Mouse (Mus musculus) lung, embryonic 16.5 days (tissue): ENCODE results near the gene Bcas1. TPM values are rescaled to one million over a fixed set of nuclear protein-coding genes. Genes with fewer than 3 reads are reported as not detected.

Experiments used
- ATAC-seq: fragments of 200-750 bp; cut with Nextera tagmentation; 2 replicates; pipeline ENCODE4 v1.8.0; 2017; ENCODE audit warnings: low read depth, mild to moderate bottlenecking, moderate library complexity
- H3K27ac ChIP-seq: fragments of 300-500 bp; sonication (generic); 2 replicates; pipeline ENCODE4 v1.5.1; 2014; ENCODE audit warnings: mild to moderate bottlenecking, control low read depth, low read length
- H3K27me3 ChIP-seq: fragments of 300-500 bp; sonication (generic); 2 replicates; pipeline ENCODE4 v1.6.1; 2014; ENCODE audit warnings: low read depth, low read length, mixed read lengths; ENCODE audit not compliant: control insufficient read depth, insufficient read depth
- H3K36me3 ChIP-seq: fragments of 300-500 bp; sonication (generic); 2 replicates; pipeline ENCODE4 v1.6.1; 2014; ENCODE audit warnings: low read length; ENCODE audit not compliant: control insufficient read depth, insufficient read depth
- H3K4me1 ChIP-seq: fragments of 300-500 bp; sonication (generic); replicated peaks from 2 replicates; pipeline ENCODE4 v1.6.1; 2014; ENCODE audit warnings: low read length, mixed read lengths; ENCODE audit not compliant: control insufficient read depth, insufficient read depth
- H3K4me2 ChIP-seq: fragments of 300-500 bp; sonication (generic); 2 replicates; pipeline ENCODE4 v1.6.1; 2014; ENCODE audit warnings: low read depth, low read length, control low read depth
- H3K4me3 ChIP-seq: fragments of 300-500 bp; sonication (generic); 2 replicates; pipeline ENCODE4 v1.5.1; 2014; ENCODE audit warnings: mild to moderate bottlenecking, low read length, control low read depth
- H3K9ac ChIP-seq: fragments of 300-500 bp; sonication (generic); 2 replicates; pipeline ENCODE4 v1.6.1; 2014; ENCODE audit warnings: low read length, control low read depth
- H3K9me3 ChIP-seq: fragments of 300-500 bp; sonication (generic); 2 replicates; pipeline ENCODE4 v1.6.1; 2016; ENCODE audit warnings: low read length; ENCODE audit not compliant: control insufficient read depth
- WGBS: fragments of 180-500 bp; shearing (Covaris S2); extraction: QIAGEN DNeasy Blood & Tissue Kit; methylation state at CpG from one replicate; pipeline ENCODE4 v1.1.7; 2014; 5-methylcytosine and 5-hydroxymethylcytosine counted together
- polyA plus RNA-seq: library from polyadenylated mRNA; unstranded; fragments of >200 nt; fragmentation: Nextera tagmentation; extraction: Ambion mirVana; gene quantifications from 2 replicates; pipeline ENCODE4 v1.2.1, GENCODE M21; 2015

Gene Bcas1
- polyA plus RNA-seq, 1 experiment from 2014 or later: 3.7 TPM

DNA sequence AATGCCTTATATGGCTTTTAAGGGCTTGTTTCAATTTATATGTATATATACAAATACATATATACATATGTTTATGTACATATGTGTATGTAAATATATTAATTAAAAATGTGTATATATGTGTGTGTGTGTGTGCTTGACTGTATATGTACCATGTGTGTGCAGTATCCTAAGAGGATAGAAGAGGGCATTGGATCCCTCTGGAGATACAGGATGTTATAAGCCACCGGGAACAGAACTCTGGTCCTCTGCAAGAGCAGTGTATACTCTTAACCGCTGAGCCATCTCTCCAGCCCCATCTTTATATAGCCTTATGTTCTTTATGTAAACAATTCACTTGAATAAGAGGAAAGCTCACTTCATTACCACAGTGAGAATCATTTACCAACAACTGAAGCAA is 62.0 kb downstream of the Bcas1 start:
- H3K9me3 ChIP-seq: no peaks in the 10 kb centered on the region
- no peaks in the 10 kb centered on the region for H3K27me3 ChIP-seq
- peak; percentile 32; the same call in 1 of the 2 replicates for ATAC-seq
- no peak overlapping the region for H3K9ac ChIP-seq
- no peak overlapping the region for H3K4me3 ChIP-seq
- peak overlapping the region; percentile 70 for H3K27ac ChIP-seq
- WGBS: 27% methylated on average over 2 of the region's 2 CpGs
- peaks cover 21% of the 10 kb centered on the region for H3K4me1 ChIP-seq
- no peaks in the 10 kb centered on the region for H3K36me3 ChIP-seq
- H3K4me2 ChIP-seq: no peak overlapping the region

- peak; percentile 89 for ATAC-seq
- WGBS: 22% methylated on average over 3 of the region's 3 CpGs
- H3K4me1 ChIP-seq: peaks cover 21% of the 10 kb centered on the region
Measured at GRCm38 (mm10) chr2:170365271-170365670, 62.4 kb downstream of the Bcas1 start.

GRCm38 (mm10) chr2:170356667-170357374 is 70.8 kb downstream of the Bcas1 start:
- Histone ChIP-seq H3K27me3 (peaks cover 4% of the 10 kb centered on the region; the same call in 1 of the 2 replicates), H3K9ac (no peak overlapping the region), H3K4me3 (no peak overlapping the region), H3K9me3 (peaks cover 5% of the 10 kb centered on the region; the same call in 1 of the 2 replicates), H3K4me1 (0 out of 2 replicates have a peak, but pooled peaks cover 3% of the 10 kb centered on the region), H3K4me2 (no peak overlapping the region), H3K27ac (no peak overlapping the region), H3K36me3 (no peaks in the 10 kb centered on the region)
- peak; percentile 37; the same call in 1 of the 2 replicates for ATAC-seq
- WGBS: 51% methylated on average over 16 of the region's 16 CpGs

More at GRCm38 (mm10) chr2:170365271-170365670, 62.4 kb downstream of the Bcas1 start:
- H3K36me3 ChIP-seq: no peaks in the 10 kb centered on the region
- no peak overlapping the region for H3K9ac ChIP-seq
- H3K27ac ChIP-seq: peak overlapping the region; percentile 91
- H3K9me3 ChIP-seq: no peaks in the 10 kb centered on the region
- no peak overlapping the region for H3K4me2 ChIP-seq
- H3K27me3 ChIP-seq: no peaks in the 10 kb centered on the region
- no peak overlapping the region for H3K4me3 ChIP-seq

DNA sequence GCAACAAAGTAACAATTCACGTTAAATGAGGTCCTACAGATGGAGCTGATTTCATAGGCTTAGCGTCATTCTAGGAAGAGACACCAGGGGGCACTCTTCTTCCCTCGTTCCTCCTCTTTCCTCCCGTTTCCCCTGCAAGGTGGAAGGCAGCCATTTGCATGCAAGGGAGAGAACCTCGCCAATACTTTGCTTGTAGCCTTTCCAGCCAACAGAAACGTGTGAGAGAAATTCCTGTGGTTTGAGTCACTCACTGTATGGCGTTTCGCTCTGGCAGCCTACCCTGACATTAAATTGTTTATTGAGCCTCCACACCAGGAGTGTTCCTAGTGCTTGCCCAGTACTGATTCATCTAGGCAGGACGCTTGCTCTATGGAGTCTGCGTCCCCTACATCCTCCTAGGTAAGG is 72.7 kb downstream of the Bcas1 start:
- no peaks in the 10 kb centered on the region for H3K36me3 ChIP-seq
- no peak overlapping the region for H3K9ac ChIP-seq
- H3K9me3 ChIP-seq: peaks cover 5% of the 10 kb centered on the region; the same call in 1 of the 2 replicates
- peaks cover 4% of the 10 kb centered on the region; the same call in 1 of the 2 replicates for H3K4me1 ChIP-seq
- peaks cover 4% of the 10 kb centered on the region; the same call in 1 of the 2 replicates for H3K27me3 ChIP-seq
- WGBS: 10% methylated on average over 10 of the region's 10 CpGs
- no peak overlapping the region for H3K4me3 ChIP-seq
- no peak overlapping the region for H3K27ac ChIP-seq
- peak overlapping the region; percentile 46 for H3K4me2 ChIP-seq
- ATAC-seq: peak; percentile 57; the same call in 1 of the 2 replicates

DNA sequence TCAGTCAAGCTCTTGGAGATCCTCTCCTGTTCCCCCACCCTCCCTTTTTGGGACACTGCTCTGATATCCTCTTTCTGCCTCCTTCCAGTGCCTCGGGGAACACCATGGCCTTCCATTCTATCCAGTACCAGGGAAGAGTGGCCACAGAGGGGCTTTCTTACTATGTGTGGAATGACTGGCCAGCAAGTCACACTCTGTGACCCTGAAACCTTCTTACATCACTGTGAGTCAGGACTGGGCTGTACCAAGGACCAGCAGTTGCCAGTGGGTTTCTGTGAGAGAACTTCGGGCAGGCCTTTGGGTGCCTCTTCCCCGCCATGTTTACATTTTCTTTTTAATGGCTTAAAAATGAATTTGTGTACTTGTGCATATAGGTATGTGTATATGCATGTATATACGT is 75.4 kb downstream of the Bcas1 start:
- H3K4me1 ChIP-seq: peaks cover 18% of the 10 kb centered on the region; the same call in 1 of the 2 replicates
- 83% methylated on average over 4 of the region's 4 CpGs for WGBS
- H3K27me3 ChIP-seq: peaks cover 4% of the 10 kb centered on the region; the same call in 1 of the 2 replicates
- H3K27ac ChIP-seq: no peak overlapping the region
- H3K4me3 ChIP-seq: no peak overlapping the region
- H3K4me2 ChIP-seq: no peak overlapping the region
- no peak for ATAC-seq
- no peaks in the 10 kb centered on the region for H3K36me3 ChIP-seq
- H3K9me3 ChIP-seq: no peaks in the 10 kb centered on the region
- no peak overlapping the region for H3K9ac ChIP-seq

GRCm38 (mm10) chr2:170351847-170352246 is 75.8 kb downstream of the Bcas1 start:
- 85% methylated on average over 6 of the region's 6 CpGs for WGBS
- Histone ChIP-seq H3K9ac (no peak overlapping the region), H3K27ac (no peak overlapping the region), H3K4me3 (no peak overlapping the region), H3K4me1 (peaks cover 18% of the 10 kb centered on the region; the same call in 1 of the 2 replicates), H3K4me2 (no peak overlapping the region), H3K36me3 (no peaks in the 10 kb centered on the region), H3K27me3 (peaks cover 4% of the 10 kb centered on the region; the same call in 1 of the 2 replicates), H3K9me3 (no peaks in the 10 kb centered on the region)
- no peak for ATAC-seq

DNA sequence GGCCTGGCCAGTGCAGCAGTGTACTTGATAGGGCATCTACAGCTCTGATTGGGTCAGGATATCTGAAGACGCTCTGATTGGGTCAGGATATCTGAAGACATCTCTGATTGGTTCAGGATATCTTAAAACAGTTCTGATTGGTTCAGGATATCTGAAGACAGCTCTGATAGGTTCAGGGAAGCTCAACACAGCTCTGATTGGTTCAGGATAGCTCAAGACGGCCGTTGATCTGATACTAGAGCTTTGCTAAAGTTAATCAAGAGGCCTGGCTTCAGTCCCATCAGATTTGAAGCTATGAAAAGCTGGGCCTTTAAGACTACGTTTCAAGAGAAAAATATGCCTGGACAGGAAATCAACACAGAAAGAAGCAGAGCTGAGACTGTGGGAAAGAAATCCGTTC is 77.9 kb downstream of the Bcas1 start:
- H3K4me2 ChIP-seq: no peak overlapping the region
- H3K4me3 ChIP-seq: no peak overlapping the region
- no peaks in the 10 kb centered on the region for H3K9me3 ChIP-seq
- H3K27me3 ChIP-seq: no peaks in the 10 kb centered on the region
- 39% methylated on average over 5 of the region's 5 CpGs for WGBS
- H3K27ac ChIP-seq: peak overlapping the region; percentile 41
- H3K4me1 ChIP-seq: peaks cover 34% of the 10 kb centered on the region
- ATAC-seq: peak; percentile 39
- no peaks in the 10 kb centered on the region for H3K36me3 ChIP-seq
- no peak overlapping the region for H3K9ac ChIP-seq

DNA sequence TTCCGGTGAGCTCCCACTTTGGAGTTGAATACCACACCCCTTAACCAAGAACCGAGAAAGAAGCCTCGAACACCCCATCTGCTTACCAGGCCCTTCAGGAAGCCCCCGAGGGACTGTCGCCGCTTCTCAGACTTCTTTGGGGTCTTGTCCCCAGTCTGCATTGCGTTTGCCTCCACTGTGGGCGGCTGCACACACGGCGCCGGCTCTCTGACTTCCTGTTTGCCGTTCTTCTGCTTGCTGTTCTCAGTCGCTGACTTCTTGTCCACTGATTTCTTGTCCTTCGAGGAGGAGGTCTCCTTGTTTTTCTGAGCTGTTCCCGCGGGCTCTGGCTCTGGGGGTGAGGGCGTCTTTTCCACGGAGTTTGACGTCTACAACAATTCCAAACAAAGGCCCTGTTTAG is 78.5 kb downstream of the Bcas1 start:
- no peaks in the 10 kb centered on the region for H3K9me3 ChIP-seq
- H3K27me3 ChIP-seq: no peaks in the 10 kb centered on the region
- no peak overlapping the region for H3K4me2 ChIP-seq
- WGBS: 63% methylated on average over 19 of the region's 19 CpGs
- H3K27ac ChIP-seq: no peak overlapping the region; the same call in 1 of the 2 replicates
- H3K9ac ChIP-seq: no peak overlapping the region
- no peak overlapping the region for H3K4me3 ChIP-seq
- no peaks in the 10 kb centered on the region for H3K36me3 ChIP-seq
- no peak for ATAC-seq
- peaks cover 40% of the 10 kb centered on the region for H3K4me1 ChIP-seq

- H3K4me3 ChIP-seq: no peak overlapping the region
- no peaks in the 10 kb centered on the region for H3K36me3 ChIP-seq
- no peaks in the 10 kb centered on the region for H3K27me3 ChIP-seq
- 15% methylated on average over 8 of the region's 8 CpGs for WGBS
- peak; percentile 66; the same call in 1 of the 2 replicates for ATAC-seq
- no peak overlapping the region for H3K9ac ChIP-seq
- H3K9me3 ChIP-seq: no peaks in the 10 kb centered on the region
- H3K4me2 ChIP-seq: peak overlapping the region; percentile 19; the same call in 1 of the 2 replicates
- peak overlapping the region; percentile 63 for H3K27ac ChIP-seq
- H3K4me1 ChIP-seq: peaks cover 49% of the 10 kb centered on the region
Measured at GRCm38 (mm10) chr2:170347131-170347765, 80.4 kb downstream of the Bcas1 start.
